ENCODE assay signal across 16 mouse cellular contexts in the genomic region with DNA sequence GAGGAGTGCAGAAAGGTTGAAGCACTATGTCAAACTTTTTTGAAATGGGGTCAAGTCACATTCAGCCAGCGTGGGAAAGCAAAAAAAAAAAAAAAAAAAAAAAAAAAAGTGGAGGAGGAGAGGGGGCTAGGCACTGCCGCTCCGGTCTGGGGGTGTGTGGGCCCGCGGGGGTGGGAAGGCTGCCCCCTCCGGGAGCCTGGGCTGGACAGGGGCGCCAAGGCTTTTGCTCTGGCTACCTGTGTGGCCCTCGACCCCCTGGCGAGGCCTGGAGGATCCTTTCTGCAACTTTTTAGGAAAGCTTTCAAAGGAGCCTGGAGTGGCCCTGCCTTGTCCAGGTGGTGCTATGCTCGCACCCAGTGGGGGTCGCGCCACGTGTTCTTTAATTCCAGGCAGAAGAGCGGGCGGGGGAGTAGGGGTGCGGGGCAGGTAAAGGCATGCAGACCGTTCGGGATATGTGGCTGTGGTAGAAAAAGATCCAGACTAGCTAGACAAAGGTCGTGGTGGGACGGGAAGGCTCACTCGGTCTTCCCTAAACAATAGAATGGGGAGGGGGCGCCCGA. TPM values are rescaled to one million over a fixed set of nuclear protein-coding genes. Genes with fewer than 3 reads are reported as not detected.
DNase-seq lines count a peak whose midpoint lies in the region; ATAC-seq and TF ChIP-seq lines count a peak whose summit lies in the region.
"Had no signal": no experiment of that assay in that cellular context is flagged by ENCODE, and none has a peak within 500 bp of the region (broad histone marks: within the 10 kb centered on the region; RNA-seq: fewer than 3 reads in every experiment).

No protein-coding gene starts in this region.

- no peak for TF ChIP-seq CTCF in stomach, postnatal 0 days (IDR thresholded peaks at IDR 0.05; ENCODE audit: low read depth)

- 2% methylated on average over 23 of the region's 23 CpGs for WGBS in kidney, embryonic 15.5 days
- 6% methylated on average over 23 of the region's 23 CpGs for WGBS in stomach, embryonic 14.5 days
- 15% methylated on average over 23 of the region's 23 CpGs for WGBS in stomach, postnatal 0 days

- peak overlapping the region; percentile 48; the same call in 1 of the 2 replicates for H3K4me3 ChIP-seq in kidney, embryonic 15.5 days (replicated peaks)
- H3K4me3 ChIP-seq in stomach, embryonic 14.5 days (ENCODE audit: low read depth, low read length), result 0 out of 2 replicates have a peak overlapping the region, but pooled peaks have one; percentile 34
- no peak overlapping the region for H3K4me3 ChIP-seq in stomach, postnatal 0 days (ENCODE audit: low read depth, low read length)

- peaks cover 75% of the 10 kb centered on the region for H3K27me3 ChIP-seq in kidney, embryonic 15.5 days
- peaks cover 25% of the 10 kb centered on the region for H3K27me3 ChIP-seq in stomach, embryonic 14.5 days (ENCODE audit: control insufficient read depth, insufficient read depth, low read length)
- H3K27me3 ChIP-seq in stomach, postnatal 0 days (ENCODE audit: control insufficient read depth, insufficient read depth, low read length), result peaks cover 11% of the 10 kb centered on the region; the same call in 1 of the 2 replicates

- H3K27ac ChIP-seq in kidney, embryonic 15.5 days, result no peak overlapping the region
- no peak overlapping the region for H3K27ac ChIP-seq in stomach, embryonic 14.5 days (ENCODE audit: low read length)
- no peak overlapping the region for H3K27ac ChIP-seq in stomach, postnatal 0 days (replicated peaks)
- H3K27ac ChIP-seq: intestine, embryonic 15.5 days; limb, embryonic 15.5 days had no signal

- no peak overlapping the region for H3K9ac ChIP-seq in kidney, embryonic 15.5 days
- no peak overlapping the region for H3K9ac ChIP-seq in stomach, embryonic 14.5 days (replicated peaks; ENCODE audit: low read depth, low read length)
- no peak overlapping the region for H3K9ac ChIP-seq in stomach, postnatal 0 days (ENCODE audit: low read length)
- H3K9ac ChIP-seq: intestine, embryonic 15.5 days; limb, embryonic 15.5 days had no signal

- H3K36me3 ChIP-seq in kidney, embryonic 15.5 days, result no peaks in the 10 kb centered on the region
- H3K36me3 ChIP-seq in stomach, embryonic 14.5 days (ENCODE audit: control insufficient read depth, insufficient read depth, low read length), result no peaks in the 10 kb centered on the region
- no peaks in the 10 kb centered on the region for H3K36me3 ChIP-seq in stomach, postnatal 0 days (ENCODE audit: control insufficient read depth, insufficient read depth, low read length)
- H3K36me3 ChIP-seq: intestine, embryonic 15.5 days; limb, embryonic 15.5 days had no signal

- TF ChIP-seq EP300 in stomach, postnatal 0 days (optimal IDR thresholded peaks at IDR 0.05), result no peak

- peak; percentile 17 for DNase-seq in embryo, embryonic 10.5 days (ENCODE audit: low spot score)
- DNase-seq in embryo, embryonic 10 days (ENCODE audit: low spot score), result no peak
- DNase-seq in kidney, postnatal 36 days, result no peak
- DNase-seq in stomach, postnatal 0 days (ENCODE audit: low spot score), result no peak
- DNase-seq in adrenal gland, adult 2 months, result no peak
- no peak for DNase-seq in cerebellum, adult 11-12 months
- DNase-seq: adrenal gland, postnatal 36 days; lung, adult 2 months had no signal

- H3K9me3 ChIP-seq in kidney, embryonic 15.5 days (replicated peaks), result no peaks in the 10 kb centered on the region
- no peaks in the 10 kb centered on the region for H3K9me3 ChIP-seq in stomach, embryonic 14.5 days (ENCODE audit: control insufficient read depth, low read depth, low read length)
- no peaks in the 10 kb centered on the region for H3K9me3 ChIP-seq in stomach, postnatal 0 days (ENCODE audit: control insufficient read depth, low read length)
- H3K9me3 ChIP-seq: intestine, embryonic 15.5 days; limb, embryonic 15.5 days had no signal

- ATAC-seq in kidney, embryonic 15.5 days (replicated peaks; ENCODE audit: low FRiP score), result no peak
- no peak for ATAC-seq in stomach, embryonic 14.5 days (ENCODE audit: insufficient number of reproducible peaks, insufficient read depth, low FRiP score, low read depth)
- no peak; the same call in 1 of the 2 replicates for ATAC-seq in stomach, postnatal 0 days (ENCODE audit: low FRiP score, low TSS enrichment)

- peak overlapping the region; percentile 75 for H3K4me2 ChIP-seq in kidney, embryonic 15.5 days
- no peak overlapping the region; the same call in 1 of the 2 replicates for H3K4me2 ChIP-seq in stomach, embryonic 14.5 days (replicated peaks; ENCODE audit: low read depth, low read length)
- no peak overlapping the region for H3K4me2 ChIP-seq in stomach, postnatal 0 days (replicated peaks; ENCODE audit: low read depth)

- H3K4me1 ChIP-seq in kidney, embryonic 15.5 days, result peaks cover 20% of the 10 kb centered on the region
- no peaks in the 10 kb centered on the region for H3K4me1 ChIP-seq in stomach, embryonic 14.5 days (ENCODE audit: control insufficient read depth, insufficient read depth, low read length)
- H3K4me1 ChIP-seq in stomach, postnatal 0 days (replicated peaks; ENCODE audit: control insufficient read depth, insufficient read depth), result no peaks in the 10 kb centered on the region

RNA-seq across cellular contexts. Expression of a gene that starts 1.3 kb away (rescaled TPM):
- polyA plus RNA-seq in kidney, embryonic 15.5 days (2015; fragmentation: Nextera tagmentation; extraction: Ambion mirVana), result 1.1 and 1.2 TPM in 2 replicates
- 0.78 and 1.1 TPM in 2 replicates for polyA plus RNA-seq in stomach, embryonic 14.5 days (2014; fragmentation: Nextera tagmentation; extraction: Ambion mirVana)
- polyA plus RNA-seq in stomach, postnatal 0 days (2015; fragmentation: Nextera tagmentation; extraction: Ambion mirVana), result 0.36 and 0.51 TPM in 2 replicates
- total RNA-seq in adrenal gland, adult 2 months (2021), result under 1 TPM in 1 of 2 experiments, not detected in 1; 0.95 TPM
- 0.55 and 0.76 TPM in 2 replicates for polyA plus RNA-seq in adrenal gland, adult 2 months (2012; rRNA removed)
- total RNA-seq: common myeloid progenitor, adult 5-6 weeks; granulocyte monocyte progenitor cell, adult 5-6 weeks; heart, postnatal 25 days had no signal
- polyA plus RNA-seq: lung, adult 2 months had no signal

RNA-seq across cellular contexts. Expression of a gene that starts 1.3 kb away (rescaled TPM):
- polyA plus RNA-seq in kidney, embryonic 15.5 days (2015; fragmentation: Nextera tagmentation; extraction: Ambion mirVana), result 11.7 and 12.7 TPM in 2 replicates
- polyA plus RNA-seq in stomach, embryonic 14.5 days (2014; fragmentation: Nextera tagmentation; extraction: Ambion mirVana), result 11.3 and 12.5 TPM in 2 replicates
- 5.3 and 6.0 TPM in 2 replicates for polyA plus RNA-seq in stomach, postnatal 0 days (2015; fragmentation: Nextera tagmentation; extraction: Ambion mirVana)
- total RNA-seq in adrenal gland, adult 2 months (2021), result 1 to 10 TPM in 1 of 2 experiments, under 1 TPM in 1; 0.31 to 2.2 TPM
- 0.62 and 0.69 TPM in 2 replicates for polyA plus RNA-seq in adrenal gland, adult 2 months (2012; rRNA removed)
- total RNA-seq: common myeloid progenitor, adult 5-6 weeks; heart, postnatal 25 days; neutrophil, adult 5-6 weeks had no signal

RNA-seq across cellular contexts. Expression of a gene that starts 10.6 kb away (rescaled TPM):
- 21.6 and 29.6 TPM in 2 replicates for polyA plus RNA-seq in kidney, embryonic 15.5 days (2015; fragmentation: Nextera tagmentation; extraction: Ambion mirVana)
- 31.4 and 36.3 TPM in 2 replicates for polyA plus RNA-seq in stomach, embryonic 14.5 days (2014; fragmentation: Nextera tagmentation; extraction: Ambion mirVana)
- 12.9 and 16.2 TPM in 2 replicates for polyA plus RNA-seq in stomach, postnatal 0 days (2015; fragmentation: Nextera tagmentation; extraction: Ambion mirVana)
- total RNA-seq in adrenal gland, adult 2 months (2021), result 1 to 10 TPM; 4.7 to 9.8 TPM
- polyA plus RNA-seq in adrenal gland, adult 2 months (2012; rRNA removed), result 4.3 and 8.1 TPM in 2 replicates
